Mouse (Mus musculus): Measurements from ENCODE around the gene Tbck.

Gene Tbck

GRCm38 (mm10) chr3:132766033-132766726, 82.2 kb downstream of the Tbck start:
- DNase-seq, result no peak

GRCm38 (mm10) chr3:132772054-132772453, 88.1 kb downstream of the Tbck start:
- peak; percentile 6 for DNase-seq

GRCm38 (mm10) chr3:132776686-132777085, 92.7 kb downstream of the Tbck start:
- DNase-seq, result no peak

GRCm38 (mm10) chr3:132781103-132781502, 97.2 kb downstream of the Tbck start:
- no peak for DNase-seq

GRCm38 (mm10) chr3:132783087-132783486, 99.1 kb downstream of the Tbck start:
- DNase-seq, result no peak

- DNase-seq, result no peak
Observed at GRCm38 (mm10) chr3:132784732-132785131, 100.8 kb downstream of the Tbck start.

GRCm38 (mm10) chr3:132786690-132787089, 102.7 kb downstream of the Tbck start:
- DNase-seq, result no peak

- no peak for DNase-seq
Observed at GRCm38 (mm10) chr3:132787775-132788174, 103.8 kb downstream of the Tbck start.

- no peak for DNase-seq
Observed at GRCm38 (mm10) chr3:132791140-132791539, 107.2 kb downstream of the Tbck start.

GRCm38 (mm10) chr3:132800196-132800595, 116.3 kb downstream of the Tbck start:
- DNase-seq, result no peak

GRCm38 (mm10) chr3:132801910-132802309, 118.0 kb downstream of the Tbck start:
- DNase-seq, result no peak

- no peak for DNase-seq
Observed at GRCm38 (mm10) chr3:132807888-132808579, 124.1 kb downstream of the Tbck start.

GRCm38 (mm10) chr3:132808951-132809350, 125.0 kb downstream of the Tbck start:
- DNase-seq, result no peak

GRCm38 (mm10) chr3:132811791-132812190, 127.8 kb downstream of the Tbck start:
- DNase-seq, result no peak

- no peak for DNase-seq
Observed at GRCm38 (mm10) chr3:132812356-132812755, 128.4 kb downstream of the Tbck start.

- DNase-seq, result no peak
Observed at GRCm38 (mm10) chr3:132813147-132813546, 129.2 kb downstream of the Tbck start.

- no peak for DNase-seq
Observed at GRCm38 (mm10) chr3:132813706-132814497, 130.0 kb downstream of the Tbck start.

GRCm38 (mm10) chr3:132814791-132815496, 131.0 kb downstream of the Tbck start:
- DNase-seq, result no peak

- no peak for DNase-seq
Observed at GRCm38 (mm10) chr3:132815497-132816326, 131.8 kb downstream of the Tbck start.

- no peak for DNase-seq
Observed at GRCm38 (mm10) chr3:132819408-132819807, 135.5 kb downstream of the Tbck start.

GRCm38 (mm10) chr3:132831179-132831873, 147.4 kb downstream of the Tbck start:
- DNase-seq, result no peak

Data from embryo, embryonic 11 days (tissue).